Mouse (Mus musculus) megakaryocyte, embryonic 14.5 days (primary cell): ENCODE measurements around the gene Pllp. TPM values are rescaled to one million over a fixed set of nuclear protein-coding genes. Genes with fewer than 3 reads are reported as not detected.

ENCODE experiments used
- H3K27me3 ChIP-seq: replicated peaks from 2 replicates; pipeline ENCODE3; 2012; ENCODE audit warnings: inconsistent platforms
- H3K36me3 ChIP-seq: replicated peaks from 2 replicates; pipeline ENCODE3; 2012; ENCODE audit warnings: low read length, inconsistent platforms, mixed read lengths
- H3K4me1 ChIP-seq: 2 replicates; pipeline ENCODE4 v1.6.1; 2012; ENCODE audit warnings: inconsistent platforms
- H3K4me3 ChIP-seq: replicated peaks from 2 replicates; pipeline ENCODE3; 2012; ENCODE audit warnings: moderate library complexity, mild to moderate bottlenecking, inconsistent platforms
- H3K9me3 ChIP-seq: 2 replicates; pipeline ENCODE4 v1.6.1; 2012; ENCODE audit warnings: inconsistent platforms
- FLI1 ChIP-seq: IDR thresholded peaks from 2 replicates; pipeline ENCODE4 v1.6.1; 2012; ENCODE audit warnings: low read length, inconsistent platforms, mixed read lengths
- GATA1 ChIP-seq: IDR thresholded peaks from 3 replicates; pipeline ENCODE4 v1.6.1; 2012; ENCODE audit warnings: mixed read lengths, low read length, inconsistent platforms, borderline replicate concordance
- polyA plus RNA-seq: library from polyadenylated mRNA; stranded (reverse); fragments of >175 nt; gene quantifications from 2 replicates; pipeline ENCODE4 v1.2.3, GENCODE M21; 2012; ENCODE audit warnings: low replicate concordance; ENCODE audit not compliant: insufficient read depth

The Pllp gene
- polyA plus RNA-seq = not detected in 2 replicates

DNA sequence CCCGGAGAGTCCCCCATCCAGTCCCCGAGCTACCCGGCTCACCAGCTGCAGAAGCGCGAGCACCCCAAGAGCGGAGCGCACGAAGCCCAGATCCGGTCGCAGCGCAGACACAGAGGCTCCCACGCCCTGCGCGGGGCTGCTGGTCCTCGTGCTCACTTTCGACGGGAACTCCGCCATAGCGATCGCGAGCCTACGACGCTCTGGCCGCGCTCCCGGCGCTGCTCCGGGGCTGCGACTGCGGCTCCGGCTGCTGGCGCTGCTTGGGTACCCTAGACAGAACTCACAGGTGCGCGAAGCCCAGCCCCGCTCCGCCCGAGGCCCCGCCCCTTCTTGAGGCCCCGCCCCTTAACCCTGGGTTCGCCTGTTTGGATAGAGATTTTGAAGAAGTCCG is at the start of gene Pllp:
Pllp (minus strand) TSS at position 285 of the 391 bp plus-strand sequence.
- Histone ChIP-seq H3K4me3 (peak within 1 kb of the TSS; percentile 90), H3K4me1 (peaks cover 13% of the 10 kb centered on the region), H3K27me3 (peaks cover 76% of the 10 kb centered on the region)

DNA sequence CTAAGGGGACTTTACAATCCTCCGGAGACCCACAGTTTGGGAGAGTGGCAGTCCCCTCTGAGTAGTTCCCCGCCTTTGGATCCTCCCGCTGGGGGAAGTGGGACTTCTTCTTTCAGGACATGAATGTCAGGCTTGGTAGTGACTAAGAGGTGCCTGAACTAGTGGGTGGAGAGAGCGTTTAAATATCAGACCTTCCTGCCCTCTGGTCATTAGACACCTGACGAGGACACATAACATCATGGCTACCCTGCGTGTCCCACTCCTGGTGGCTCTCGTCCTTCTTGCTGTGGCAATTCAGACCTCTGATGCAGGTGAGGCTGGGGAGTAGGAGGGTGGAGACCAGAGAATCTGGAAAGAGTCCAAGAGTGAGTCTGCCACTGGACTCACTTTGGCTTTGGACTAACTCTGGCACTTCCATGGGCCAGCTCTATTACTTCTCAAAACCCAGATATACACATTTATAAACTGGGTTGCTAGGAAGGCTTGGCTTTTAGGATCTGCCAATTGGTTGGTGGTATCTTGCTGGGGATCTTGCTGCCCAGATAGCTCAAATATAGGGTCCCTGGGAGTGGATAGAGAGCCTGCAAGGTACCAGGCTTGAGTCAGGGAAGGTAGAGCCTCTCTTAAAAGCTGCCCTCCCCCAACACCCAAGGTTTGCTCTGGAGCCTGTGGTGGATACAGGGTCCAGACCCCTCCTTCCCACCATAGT is 49.6 kb upstream of the Pllp start, which contains the start of gene Ccl22:
Ccl22 (plus strand) TSS at position 115 of the 709 bp plus-strand sequence.
- Histone ChIP-seq H3K36me3 (no peaks in the 10 kb centered on the region), H3K9me3 (peaks cover 4% of the 10 kb centered on the region), H3K27me3 (peaks cover 49% of the 10 kb centered on the region), H3K4me3 (no peak within 1 kb of the TSS), H3K4me1 (peaks cover 16% of the 10 kb centered on the region)
- TF ChIP-seq FLI1 = no peak
- TF ChIP-seq GATA1 = no peak

More for the DNA sequence above, at the start of gene Pllp:
- TF ChIP-seq FLI1 = no peak
- no peak for TF ChIP-seq GATA1
- Histone ChIP-seq H3K9me3 (peaks cover 8% of the 10 kb centered on the region; the same call in 1 of the 2 replicates), H3K36me3 (no peaks in the 10 kb centered on the region)

DNA sequence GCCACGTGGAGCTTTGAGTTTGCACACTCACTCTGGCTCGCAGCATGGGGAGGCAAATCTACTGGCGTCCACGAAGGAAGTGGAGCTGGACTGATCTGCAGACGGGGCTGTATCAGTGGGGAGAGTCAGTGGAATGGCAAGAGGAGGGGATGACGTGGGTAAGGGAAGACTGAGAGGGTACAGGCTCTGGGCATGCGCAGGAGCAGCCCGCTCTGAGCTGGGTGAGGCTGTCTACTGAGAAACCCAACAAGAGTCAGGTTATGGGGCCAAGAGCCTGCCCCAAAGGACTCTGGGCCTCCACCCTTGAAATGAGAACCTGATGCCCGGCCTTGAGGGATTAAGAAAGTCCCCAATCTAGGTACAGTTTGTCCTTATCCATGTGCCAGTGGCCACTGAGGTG is 48.9 kb upstream of the Pllp start:
- peaks cover 6% of the 10 kb centered on the region for H3K9me3 ChIP-seq
- TF ChIP-seq GATA1 (no peak), FLI1 (no peak)
- H3K4me3 ChIP-seq = no peak overlapping the region
- H3K27me3 ChIP-seq = peaks cover 45% of the 10 kb centered on the region
- peaks cover 16% of the 10 kb centered on the region for H3K4me1 ChIP-seq
- no peaks in the 10 kb centered on the region for H3K36me3 ChIP-seq

DNA sequence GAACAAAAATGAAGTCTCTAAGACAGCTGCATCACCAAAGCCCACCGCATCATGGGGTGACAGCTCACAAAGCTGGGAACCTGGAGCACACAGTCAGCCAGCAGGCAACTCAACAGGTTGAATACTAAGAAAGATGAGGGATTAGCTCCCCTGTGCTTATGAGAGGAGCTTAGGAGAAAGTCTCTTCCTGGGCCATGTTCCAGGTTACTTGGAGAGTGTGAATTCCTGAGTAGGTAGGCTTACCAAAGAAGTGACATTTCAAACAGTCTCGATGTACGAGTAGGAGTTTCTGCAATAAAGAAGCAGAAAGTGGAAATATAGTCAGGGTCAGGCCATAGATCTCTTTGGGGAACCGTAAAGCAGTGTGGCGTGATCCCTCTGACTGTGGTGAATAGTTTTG is 48.4 kb upstream of the Pllp start:
- no peak overlapping the region for H3K4me3 ChIP-seq
- H3K27me3 ChIP-seq = peaks cover 43% of the 10 kb centered on the region
- H3K36me3 ChIP-seq = no peaks in the 10 kb centered on the region
- TF ChIP-seq GATA1 (no peak), FLI1 (no peak)
- peaks cover 16% of the 10 kb centered on the region for H3K4me1 ChIP-seq
- peaks cover 6% of the 10 kb centered on the region for H3K9me3 ChIP-seq

DNA sequence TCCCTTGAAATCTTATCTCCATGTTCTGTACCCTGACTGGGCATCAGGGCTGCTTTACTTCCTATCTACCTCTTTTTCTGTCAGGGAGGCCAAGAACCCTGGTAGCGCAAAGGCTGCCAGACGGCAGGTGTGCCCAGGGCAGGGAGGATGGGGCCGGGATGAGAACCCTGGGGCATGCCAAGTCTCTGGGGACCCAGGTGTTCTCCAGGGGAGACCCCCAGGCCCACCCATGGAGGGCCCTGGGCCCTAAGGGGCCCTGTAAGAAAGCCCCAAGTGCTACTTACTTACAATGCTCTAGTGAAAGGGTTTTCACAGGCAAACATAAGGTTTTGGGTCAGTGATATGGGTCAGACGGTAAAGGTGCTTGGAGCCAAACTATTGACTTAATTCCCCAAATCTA is 45.6 kb upstream of the Pllp start:
- Histone ChIP-seq H3K36me3 (no peaks in the 10 kb centered on the region), H3K4me3 (no peak overlapping the region), H3K27me3 (peaks cover 27% of the 10 kb centered on the region), H3K4me1 (peaks cover 9% of the 10 kb centered on the region; the same call in 1 of the 2 replicates), H3K9me3 (peaks cover 6% of the 10 kb centered on the region)
- TF ChIP-seq GATA1 = no peak
- TF ChIP-seq FLI1 = no peak

- TF ChIP-seq GATA1 = no peak
- no peak overlapping the region for H3K4me3 ChIP-seq
- peaks cover 16% of the 10 kb centered on the region for H3K27me3 ChIP-seq
- peaks cover 6% of the 10 kb centered on the region for H3K9me3 ChIP-seq
- H3K4me1 ChIP-seq = peaks cover 19% of the 10 kb centered on the region
- no peaks in the 10 kb centered on the region for H3K36me3 ChIP-seq
These were observed 44.5 kb upstream of the Pllp start for GRCm38 (mm10) chr8:94740591-94740990.

DNA sequence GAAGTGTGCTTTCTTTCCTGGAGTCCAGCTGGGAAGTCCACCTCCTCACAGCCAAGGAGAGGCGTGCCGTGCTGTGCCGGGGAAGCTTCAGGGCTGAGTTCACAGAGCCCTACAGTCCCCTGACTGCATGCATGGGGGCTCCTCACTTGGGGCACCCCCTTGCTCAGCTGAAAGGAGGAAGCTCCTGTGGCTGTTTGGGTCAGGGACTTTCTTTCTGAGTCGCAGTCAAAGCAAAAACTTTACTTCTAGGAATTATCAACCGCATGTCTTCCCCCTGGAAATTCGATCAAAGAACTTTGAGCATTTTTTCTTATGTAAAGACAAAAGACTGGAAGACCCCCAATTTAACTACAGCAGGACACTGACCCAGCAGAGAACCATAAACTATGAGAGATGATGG is 43.8 kb upstream of the Pllp start:
- H3K9me3 ChIP-seq = peaks cover 6% of the 10 kb centered on the region
- H3K4me1 ChIP-seq = peaks cover 19% of the 10 kb centered on the region
- H3K4me3 ChIP-seq = no peak overlapping the region
- H3K27me3 ChIP-seq = peaks cover 9% of the 10 kb centered on the region
- TF ChIP-seq FLI1 (no peak), GATA1 (no peak)
- no peaks in the 10 kb centered on the region for H3K36me3 ChIP-seq

DNA sequence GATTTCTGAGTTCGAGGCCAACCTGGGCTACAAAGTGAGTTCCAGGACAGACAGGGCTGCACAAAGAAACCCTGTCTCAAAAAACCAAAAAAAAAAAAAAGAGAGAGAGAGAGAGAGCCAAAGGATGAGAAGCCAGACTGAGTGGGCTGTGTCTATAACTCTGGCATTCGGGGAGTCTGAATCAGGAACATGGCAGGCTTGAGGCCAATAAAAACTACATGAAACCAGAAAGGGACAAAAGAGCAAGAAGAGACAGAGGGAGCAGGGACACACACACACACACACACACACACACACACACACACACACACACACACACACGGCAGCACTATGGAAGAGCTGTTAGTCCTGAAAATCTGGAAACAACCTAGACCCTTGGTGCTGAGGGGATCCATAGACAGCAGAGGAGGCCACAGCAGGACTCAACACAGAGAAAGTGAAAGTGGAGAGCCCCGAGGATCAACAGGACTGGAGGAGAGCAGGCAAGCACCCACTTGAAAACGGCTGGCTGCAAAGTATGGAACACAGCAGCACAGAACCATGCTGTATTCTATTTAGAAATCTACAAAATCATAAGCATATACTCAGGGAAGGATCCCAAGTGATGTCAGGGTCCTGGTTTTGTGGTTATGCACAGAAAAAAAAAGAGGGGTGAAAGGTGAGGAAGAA is 39.5 kb upstream of the Pllp start:
- no peak for TF ChIP-seq GATA1
- TF ChIP-seq FLI1 = no peak
- H3K9me3 ChIP-seq = peaks cover under 1% of the 10 kb centered on the region
- peaks cover 6% of the 10 kb centered on the region for H3K27me3 ChIP-seq
- H3K4me1 ChIP-seq = peaks cover 41% of the 10 kb centered on the region
- H3K4me3 ChIP-seq = peak overlapping the region; percentile 86
- no peaks in the 10 kb centered on the region for H3K36me3 ChIP-seq

GRCm38 (mm10) chr8:94734735-94735350 is 38.8 kb upstream of the Pllp start:
- no peak for TF ChIP-seq FLI1
- TF ChIP-seq GATA1 = no peak
- Histone ChIP-seq H3K4me1 (peaks cover 44% of the 10 kb centered on the region), H3K36me3 (no peaks in the 10 kb centered on the region), H3K4me3 (peak overlapping the region; percentile 15), H3K27me3 (peaks cover 6% of the 10 kb centered on the region), H3K9me3 (no peaks in the 10 kb centered on the region; the same call in 1 of the 2 replicates)
